Mouse (Mus musculus) MEL (cell line): ENCODE data around the gene H2-Ob. TPM values are rescaled to one million over a fixed set of nuclear protein-coding genes. Genes with fewer than 3 reads are reported as not detected.

Experiments
- DNase-seq: peaks from one replicate; pipeline ENCODE4 v3.0.0; 2011; ENCODE audit warnings: low read depth, low spot score
- H3K27ac ChIP-seq: 2 replicates; pipeline ENCODE4 v1.5.1; 2012; ENCODE audit warnings: low read depth, mild to moderate bottlenecking, control low read depth, low read length, moderate library complexity; ENCODE audit not compliant: control insufficient read depth
- H3K27me3 ChIP-seq, 2 experiments: fragments of 150-350 bp in 1 of 2; sonication (generic) in 1 of 2; 2 replicates each; pipeline ENCODE4 v1.6.1; 2012; ENCODE audit warnings: low read length in 2 of 2, mild to moderate bottlenecking in 2 of 2, improper control_type of control experiment in 1 of 2, moderate library complexity in 1 of 2; ENCODE audit not compliant: insufficient read depth in 2 of 2, control insufficient read depth in 1 of 2
- H3K36me3 ChIP-seq, 2 experiments: 2 replicates each; pipeline ENCODE4 v1.6.1; 2012 to 2014; ENCODE audit warnings: low read length in 2 of 2, improper control_type of control experiment in 1 of 2, inconsistent platforms in 1 of 2, mild to moderate bottlenecking in 1 of 2; ENCODE audit not compliant: insufficient read depth in 2 of 2, control insufficient read depth in 1 of 2
- H3K4me1 ChIP-seq, 2 experiments: fragments of 150-350 bp in 1 of 2; sonication (generic) in 1 of 2; 2 replicates each; pipeline ENCODE4 v1.6.1; 2012; ENCODE audit warnings: low read length in 2 of 2, improper control_type of control experiment in 1 of 2, mild to moderate bottlenecking in 1 of 2; ENCODE audit not compliant: insufficient read depth in 2 of 2, control insufficient read depth in 1 of 2
- H3K4me3 ChIP-seq, 2 experiments: fragments of 150-350 bp in 1 of 2; sonication (generic) in 1 of 2; 2 replicates each; pipeline ENCODE4 v1.5.1; 2012; ENCODE audit warnings: low read depth in 2 of 2, low read length in 2 of 2, mild to moderate bottlenecking in 2 of 2, moderate library complexity in 2 of 2, control low read depth in 1 of 2, improper control_type of control experiment in 1 of 2; ENCODE audit not compliant: control insufficient read depth in 1 of 2, insufficient read depth in 1 of 2
- H3K79me2 ChIP-seq: 2 replicates; pipeline ENCODE4 v1.6.1; 2012; ENCODE audit warnings: mild to moderate bottlenecking, low read length, moderate library complexity; ENCODE audit not compliant: control insufficient read depth, poor library complexity, insufficient read depth
- H3K9ac ChIP-seq: 2 replicates; pipeline ENCODE4 v1.6.1; 2012; ENCODE audit warnings: low read depth, mild to moderate bottlenecking, control low read depth, low read length, moderate library complexity; ENCODE audit not compliant: control insufficient read depth, poor library complexity, severe bottlenecking
- H3K9me3 ChIP-seq: fragments of 150-350 bp; sonication (generic); replicated peaks from 2 replicates; pipeline ENCODE4 v1.6.1; 2012; ENCODE audit warnings: mild to moderate bottlenecking, low read length, improper control_type of control experiment, moderate library complexity; ENCODE audit not compliant: insufficient read depth
- BHLHE40 ChIP-seq: IDR thresholded peaks from 2 replicates; pipeline ENCODE4 v1.6.1; 2012; ENCODE audit warnings: low read depth, mild to moderate bottlenecking, inconsistent platforms, low read length, improper control_type of control experiment, borderline replicate concordance
- E2F4 ChIP-seq: IDR thresholded peaks from 2 replicates; pipeline ENCODE4 v1.6.1; 2011; ENCODE audit warnings: low read depth, low read length, improper control_type of control experiment, borderline replicate concordance
- ELF1 ChIP-seq: IDR thresholded peaks from 2 replicates; pipeline ENCODE4 v1.6.1; 2014; ENCODE audit warnings: low read depth, mild to moderate bottlenecking, inconsistent platforms, low read length, improper control_type of control experiment, moderate library complexity
- EP300 ChIP-seq, 2 experiments: IDR thresholded peaks; 2 replicates each; pipeline ENCODE4 v1.6.1; 2011; ENCODE audit warnings: improper control_type of control experiment in 2 of 2, low read length in 2 of 2, low read depth in 1 of 2, mild to moderate bottlenecking in 1 of 2
- ETS1 ChIP-seq: IDR thresholded peaks from 2 replicates; pipeline ENCODE4 v1.6.1; 2012; ENCODE audit warnings: low read depth, mild to moderate bottlenecking, inconsistent platforms, low read length, improper control_type of control experiment, moderate library complexity
- GATA1 ChIP-seq: IDR thresholded peaks from 2 replicates; pipeline ENCODE4 v1.6.1; 2011; ENCODE audit warnings: low read depth, low read length, improper control_type of control experiment
- HCFC1 ChIP-seq: IDR thresholded peaks from 2 replicates; pipeline ENCODE4 v1.6.1; 2012; ENCODE audit warnings: low read depth, mild to moderate bottlenecking, inconsistent platforms, low read length, improper control_type of control experiment, moderate library complexity
- KAT2A ChIP-seq: conservative IDR thresholded peaks from 2 replicates; pipeline ENCODE4 v1.6.1; 2012; ENCODE audit warnings: low read depth, low read length, improper control_type of control experiment, inconsistent platforms
- MAX ChIP-seq: IDR thresholded peaks from 2 replicates; pipeline ENCODE4 v1.6.1; 2011; ENCODE audit warnings: low read length, improper control_type of control experiment
- MAZ ChIP-seq: IDR thresholded peaks from 2 replicates; pipeline ENCODE4 v1.6.1; 2012; ENCODE audit warnings: low read depth, mild to moderate bottlenecking, inconsistent platforms, low read length, improper control_type of control experiment
- MYB ChIP-seq: IDR thresholded peaks from 2 replicates; pipeline ENCODE4 v1.6.1; 2011; ENCODE audit warnings: mild to moderate bottlenecking, low read depth, low read length, improper control_type of control experiment
- MYC ChIP-seq: IDR thresholded peaks from 2 replicates; pipeline ENCODE4 v1.6.1; 2011; ENCODE audit warnings: low read depth, mild to moderate bottlenecking, low read length, improper control_type of control experiment, moderate library complexity
- NRF1 ChIP-seq: IDR thresholded peaks from 2 replicates; pipeline ENCODE4 v1.6.1; 2014; ENCODE audit warnings: low read depth, mild to moderate bottlenecking, inconsistent platforms, low read length, improper control_type of control experiment, moderate library complexity; ENCODE audit not compliant: poor library complexity, insufficient read depth, severe bottlenecking
- POLR2A ChIP-seq, 2 experiments: IDR thresholded peaks; 2 replicates each; pipeline ENCODE4 v1.6.1; 2011 to 2012; ENCODE audit warnings: low read length in 2 of 2, mild to moderate bottlenecking in 2 of 2, control low read depth in 1 of 2, improper control_type of control experiment in 1 of 2, low read depth in 1 of 2, moderate library complexity in 1 of 2; ENCODE audit not compliant: control insufficient read depth in 1 of 2, insufficient read depth in 1 of 2, poor library complexity in 1 of 2
- POLR2AphosphoS2 ChIP-seq: IDR thresholded peaks from 2 replicates; pipeline ENCODE4 v1.6.1; 2011; ENCODE audit warnings: low read length, improper control_type of control experiment
- POLR2AphosphoS5 ChIP-seq: IDR thresholded peaks from 2 replicates; pipeline ENCODE4 v1.6.1; 2012; ENCODE audit warnings: low read depth, borderline replicate concordance, mild to moderate bottlenecking, inconsistent platforms, low read length, moderate library complexity, mixed read lengths
- SIN3A ChIP-seq: IDR thresholded peaks from 2 replicates; pipeline ENCODE4 v1.6.1; 2012; ENCODE audit warnings: low read length, improper control_type of control experiment, inconsistent platforms
- TAL1 ChIP-seq: IDR thresholded peaks from 2 replicates; pipeline ENCODE4 v1.6.1; 2012; ENCODE audit warnings: mild to moderate bottlenecking, inconsistent platforms, low read length, moderate library complexity, mixed read lengths
- TBP ChIP-seq: IDR thresholded peaks from 2 replicates; pipeline ENCODE4 v1.8.0; 2011; ENCODE audit warnings: low read depth, low read length, improper control_type of control experiment
- UBTF ChIP-seq: IDR thresholded peaks from 2 replicates; pipeline ENCODE4 v1.6.1; 2012; ENCODE audit warnings: low read depth, mild to moderate bottlenecking, inconsistent platforms, low read length, improper control_type of control experiment, moderate library complexity, borderline replicate concordance; ENCODE audit not compliant: insufficient read depth
- USF2 ChIP-seq, 2 experiments: IDR thresholded peaks; 2 replicates each; pipeline ENCODE4 v1.6.1; 2011 to 2012; ENCODE audit warnings: improper control_type of control experiment in 2 of 2, low read length in 2 of 2, borderline replicate concordance in 1 of 2, inconsistent platforms in 1 of 2, low read depth in 1 of 2, mild to moderate bottlenecking in 1 of 2; ENCODE audit not compliant: insufficient read depth in 1 of 2
- ZMIZ1 ChIP-seq: IDR thresholded peaks from 2 replicates; pipeline ENCODE4 v1.6.1; 2012; ENCODE audit warnings: low read depth, mild to moderate bottlenecking, inconsistent platforms, low read length, improper control_type of control experiment, moderate library complexity
- ZNF384 ChIP-seq: IDR thresholded peaks from 2 replicates; pipeline ENCODE4 v1.6.1; 2012; ENCODE audit warnings: low read depth, mild to moderate bottlenecking, inconsistent platforms, low read length, improper control_type of control experiment
- polyA plus RNA-seq, 2 experiments: library from polyadenylated mRNA; stranded (reverse) in 1 of 2; unstranded in 1 of 2; fragments of >175 nt in 1 of 2; fragments of >200 nt in 1 of 2; gene quantifications; 2 replicates each; pipeline versions ENCODE4 v1.2.1 to v1.2.4; 2012; ENCODE audit warnings: low replicate concordance in 2 of 2, low read depth in 1 of 2; ENCODE audit not compliant: insufficient read length in 2 of 2, insufficient read depth in 1 of 2, missing spikeins in 1 of 2
- total RNA-seq: library from RNA; depleted of rRNA; stranded (reverse); fragments of 300-350 nt; gene quantifications from 2 replicates; pipeline ENCODE4 v1.2.3, GENCODE M21; 2012

Gene H2-Ob
- total and polyA plus RNA-seq, 3 experiments = 0.81 to 2.0 TPM; not detected in 1

DNA sequence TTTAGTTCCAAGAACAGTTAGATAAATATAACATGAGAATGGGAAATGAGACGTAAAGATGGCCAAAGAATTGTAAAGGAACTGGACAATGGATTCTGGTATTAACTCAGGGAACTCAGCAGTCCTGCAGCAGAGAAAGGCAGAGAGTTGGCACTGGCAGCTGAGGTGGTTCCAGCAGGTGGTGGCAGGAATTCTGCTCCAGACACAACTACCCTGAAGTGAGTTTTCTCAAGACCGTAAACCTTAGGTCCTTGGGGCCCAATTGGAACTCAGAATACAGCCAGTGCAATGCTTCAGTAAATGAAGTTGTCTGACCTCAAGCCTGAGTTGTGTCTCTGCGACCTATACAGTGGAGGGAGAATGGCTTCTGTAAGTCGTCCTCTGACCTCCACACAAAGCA lies 55.5 kb downstream of the H2-Ob start:
- no peaks in the 10 kb centered on the region for H3K9me3 ChIP-seq
- H3K36me3 ChIP-seq = no peaks in the 10 kb centered on the region; a peak in 1 of 4 replicates
- H3K79me2 ChIP-seq = no peaks in the 10 kb centered on the region
- H3K4me3 ChIP-seq = no peak overlapping the region
- H3K9ac ChIP-seq = no peak overlapping the region
- no peak overlapping the region for H3K27ac ChIP-seq
- DNase-seq = no peak
- peaks cover 3 to 5% of the 10 kb centered on the region in 2 experiments for H3K27me3 ChIP-seq
- H3K4me1 ChIP-seq = peaks cover 0 to 6% of the 10 kb centered on the region in 2 experiments; a peak in 2 of 4 replicates
- TF ChIP-seq MAX = no peak
- TF ChIP-seq EP300 (IDR thresholded peaks at IDR 0.05; ENCODE audit: low read depth in 1 of 2, low read length in 2 of 2) = no peak
- TF ChIP-seq GATA1 = no peak
- TF ChIP-seq POLR2AphosphoS2 = no peak
- no peak for TF ChIP-seq POLR2AphosphoS5
- no peak for TF ChIP-seq ELF1
- no peak for TF ChIP-seq ETS1
- TF ChIP-seq MYB = no peak
- no peak for TF ChIP-seq NRF1
- no peak for TF ChIP-seq MYC
- TF ChIP-seq MAZ = no peak
- TF ChIP-seq ZNF384 = no peak
- no peak for TF ChIP-seq TBP
- TF ChIP-seq SIN3A = no peak
- TF ChIP-seq HCFC1 = no peak
- no peak for TF ChIP-seq POLR2A (IDR thresholded peaks at IDR 0.05; ENCODE audit: control insufficient read depth in 1 of 2, insufficient read depth in 1 of 2, low read depth in 1 of 2, low read length in 2 of 2, poor library complexity in 1 of 2)
- TF ChIP-seq ZMIZ1 = no peak
- TF ChIP-seq KAT2A = no peak
- no peak for TF ChIP-seq BHLHE40
- no peak for TF ChIP-seq UBTF

DNA sequence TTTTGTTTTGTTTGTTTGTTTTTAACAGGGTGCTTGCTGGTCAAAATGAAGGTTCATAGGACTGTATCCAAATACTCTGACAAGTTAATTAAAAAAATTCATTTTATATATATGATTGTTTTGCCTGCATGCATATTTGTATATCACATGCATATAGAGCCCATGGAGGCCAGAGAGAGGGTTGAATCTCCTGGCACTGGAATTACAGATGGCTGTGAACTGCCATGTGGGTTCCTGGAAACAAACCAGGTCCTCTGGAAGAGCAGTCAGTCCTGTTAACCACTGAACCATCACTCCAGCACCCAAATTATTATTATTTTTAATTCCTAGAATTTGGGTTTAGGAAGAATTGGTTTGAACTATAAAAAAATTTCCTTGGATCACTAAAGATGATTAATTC lies 56.6 kb downstream of the H2-Ob start:
- Histone ChIP-seq H3K79me2 (no peaks in the 10 kb centered on the region), H3K27me3 (peaks cover 3 to 5% of the 10 kb centered on the region in 2 experiments), H3K36me3 (no peaks in the 10 kb centered on the region; a peak in 1 of 4 replicates), H3K9me3 (no peaks in the 10 kb centered on the region), H3K27ac (no peak overlapping the region), H3K4me3 (no peak overlapping the region), H3K4me1 (peaks cover 0 to 6% of the 10 kb centered on the region in 2 experiments; a peak in 2 of 4 replicates), H3K9ac (no peak overlapping the region)
- TF ChIP-seq TAL1 = no peak
- TF ChIP-seq TBP = no peak
- TF ChIP-seq E2F4 = no peak
- TF ChIP-seq USF2 (IDR thresholded peaks at IDR 0.05; ENCODE audit: borderline replicate concordance in 1 of 2, insufficient read depth in 1 of 2, low read depth in 1 of 2, low read length in 2 of 2) = no peak
- no peak for DNase-seq
